In the genomic region with DNA sequence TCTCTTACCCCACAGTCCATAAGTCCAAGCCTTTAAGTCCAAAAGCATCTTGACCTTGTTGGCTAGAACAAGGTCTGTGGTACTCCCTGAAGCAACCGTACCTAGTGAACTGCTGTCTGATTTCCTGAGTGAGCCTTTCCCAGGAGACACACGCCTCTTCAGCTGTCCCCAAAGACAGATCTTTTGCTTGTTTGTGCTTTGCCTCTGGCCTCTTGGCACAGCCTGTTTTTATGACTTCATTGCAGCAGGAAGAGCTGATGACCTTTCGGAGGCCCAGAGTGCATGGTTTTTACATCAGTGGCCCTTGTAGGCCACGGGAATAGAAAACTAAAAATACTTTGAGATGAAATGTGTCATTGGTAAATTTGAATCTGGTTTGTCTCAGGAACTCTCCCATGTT, we compare ENCODE assay signal across 9 mouse cellular contexts.
DNase-seq lines count a peak whose midpoint lies in the region.
"Had no signal": no experiment of that assay in that cellular context is flagged by ENCODE, and none has a peak within 500 bp of the region (broad histone marks: within the 10 kb centered on the region; RNA-seq: fewer than 3 reads in every experiment).

No protein-coding gene starts in this region.

- peak; percentile 22 to 27 for DNase-seq in adrenal gland, adult 18-20 months (ENCODE audit: low spot score in 2 of 2)
- peak; percentile 48 for DNase-seq in adrenal gland, postnatal 10 days
- peak; percentile 87 for DNase-seq in heart, adult 8-10 months (ENCODE audit: low spot score)
- DNase-seq in kidney, postnatal 10 days: peak; percentile 38
- no peak for DNase-seq in layer of hippocampus, postnatal 10 days (ENCODE audit: low spot score in 2 of 2)
- DNase-seq in thymus, postnatal 36 days: no peak
- DNase-seq in cerebellum, adult 11-12 months: no peak
- DNase-seq in embryo, embryonic 10 days (ENCODE audit: low spot score): no peak
- DNase-seq: liver, embryonic 13.5 days had no signal

Comparison
In these comparisons a context has a peak if more than half of its experiments do, and no peak if none do; other contexts are left out.
1. DNase-seq: peak in adrenal gland, adult 18-20 months (2 of 2), adrenal gland, postnatal 10 days (single experiment), heart, adult 8-10 months (single experiment) and kidney, postnatal 10 days (single experiment); none in layer of hippocampus, postnatal 10 days (0 of 2), thymus, postnatal 36 days (0 of 2), cerebellum, adult 11-12 months (single experiment) and embryo, embryonic 10 days (single experiment).